Mouse (Mus musculus): Measurements from ENCODE around the gene Josd1. TPM values are rescaled to one million over a fixed set of nuclear protein-coding genes. Genes with fewer than 3 reads are reported as not detected.

The Josd1 gene
- polyA plus RNA-seq, 1 experiment from 2014 or later: 19.0 TPM

GRCm38 (mm10) chr15:79689662-79690425 lies 2.1 kb upstream of the Josd1 start:
- TF ChIP-seq CTCF (IDR thresholded peaks at IDR 0.05; ENCODE audit: low read depth): no peak
- Histone ChIP-seq H3K27ac (peak overlapping the region; percentile 60; the same call in 1 of the 2 replicates), H3K9ac (ENCODE audit: low read depth, low read length) (no peak overlapping the region)

GRCm38 (mm10) chr15:79688268-79688956 lies 693 bp upstream of the Josd1 start:
- Histone ChIP-seq H3K4me1 (replicated peaks; ENCODE audit: insufficient read depth, low read length) (peaks cover 42% of the 10 kb centered on the region), H3K9ac (ENCODE audit: low read depth, low read length) (peak overlapping the region; percentile 92; the same call in 1 of the 2 replicates), H3K4me3 (replicated peaks; ENCODE audit: low read depth, low read length) (peak overlapping the region; percentile 88), H3K27ac (peak overlapping the region; percentile 89), H3K36me3 (ENCODE audit: insufficient read depth, low read length) (no peaks in the 10 kb centered on the region), H3K9me3 (replicated peaks; ENCODE audit: low read length) (no peaks in the 10 kb centered on the region), H3K27me3 (ENCODE audit: insufficient read depth, low read length) (no peaks in the 10 kb centered on the region), H3K4me2 (ENCODE audit: low read length) (peak overlapping the region; percentile 78)
- ATAC-seq (replicated peaks; ENCODE audit: low FRiP score, low read depth): no peak
- DNase-seq (ENCODE audit: low spot score): no peak
- no peak for TF ChIP-seq CTCF (IDR thresholded peaks at IDR 0.05; ENCODE audit: low read depth)
- WGBS: 3% methylated on average over 8 of the region's 8 CpGs

More at GRCm38 (mm10) chr15:79689662-79690425, 2.1 kb upstream of the Josd1 start:
- no peaks in the 10 kb centered on the region for H3K36me3 ChIP-seq (ENCODE audit: insufficient read depth, low read length)
- H3K4me3 ChIP-seq (replicated peaks; ENCODE audit: low read depth, low read length): peak overlapping the region; percentile 90
- peak overlapping the region; percentile 72 for H3K4me2 ChIP-seq (ENCODE audit: low read length)
- WGBS: 9% methylated on average over 24 of the region's 24 CpGs
- DNase-seq (ENCODE audit: low spot score): no peak
- H3K4me1 ChIP-seq (replicated peaks; ENCODE audit: insufficient read depth, low read length): peaks cover 36% of the 10 kb centered on the region
- no peak for ATAC-seq (replicated peaks; ENCODE audit: low FRiP score, low read depth)
- H3K27me3 ChIP-seq (ENCODE audit: insufficient read depth, low read length): no peaks in the 10 kb centered on the region
- H3K9me3 ChIP-seq (replicated peaks; ENCODE audit: low read length): no peaks in the 10 kb centered on the region

DNA sequence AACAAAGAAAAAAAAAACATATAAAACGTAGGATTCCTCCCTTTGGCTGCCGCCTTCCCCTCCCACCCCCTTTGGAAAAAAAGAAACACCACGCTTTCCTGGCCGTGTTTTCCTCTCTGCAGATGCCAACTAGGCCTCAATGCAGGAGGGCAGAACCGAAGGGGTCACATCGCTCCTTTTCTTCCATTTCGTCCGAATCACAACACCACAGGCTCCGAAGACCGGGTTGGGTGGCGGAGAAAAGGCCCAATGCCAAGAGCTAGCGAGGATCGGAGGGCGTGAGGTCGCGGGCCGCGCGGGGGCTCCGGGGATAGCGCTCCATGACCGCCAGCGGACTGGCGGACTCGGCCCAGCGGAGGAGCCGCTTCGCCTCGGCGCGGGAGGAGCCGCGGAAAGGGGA lies 544 bp downstream of the Josd1 start:
- Histone ChIP-seq H3K27ac (peak overlapping the region; percentile 89), H3K27me3 (ENCODE audit: insufficient read depth, low read length) (no peaks in the 10 kb centered on the region), H3K36me3 (ENCODE audit: insufficient read depth, low read length) (no peaks in the 10 kb centered on the region), H3K4me2 (ENCODE audit: low read length) (peak overlapping the region; percentile 78), H3K9ac (ENCODE audit: low read depth, low read length) (peak overlapping the region; percentile 92), H3K9me3 (replicated peaks; ENCODE audit: low read length) (no peaks in the 10 kb centered on the region), H3K4me3 (replicated peaks; ENCODE audit: low read depth, low read length) (peak overlapping the region; percentile 88), H3K4me1 (replicated peaks; ENCODE audit: insufficient read depth, low read length) (peaks cover 48% of the 10 kb centered on the region)
- ATAC-seq (replicated peaks; ENCODE audit: low FRiP score, low read depth): no peak
- TF ChIP-seq CTCF (IDR thresholded peaks at IDR 0.05; ENCODE audit: low read depth): no peak
- DNase-seq (ENCODE audit: low spot score): peak; percentile 58
- under 1% methylated on average over 31 of the region's 33 CpGs for WGBS

DNA sequence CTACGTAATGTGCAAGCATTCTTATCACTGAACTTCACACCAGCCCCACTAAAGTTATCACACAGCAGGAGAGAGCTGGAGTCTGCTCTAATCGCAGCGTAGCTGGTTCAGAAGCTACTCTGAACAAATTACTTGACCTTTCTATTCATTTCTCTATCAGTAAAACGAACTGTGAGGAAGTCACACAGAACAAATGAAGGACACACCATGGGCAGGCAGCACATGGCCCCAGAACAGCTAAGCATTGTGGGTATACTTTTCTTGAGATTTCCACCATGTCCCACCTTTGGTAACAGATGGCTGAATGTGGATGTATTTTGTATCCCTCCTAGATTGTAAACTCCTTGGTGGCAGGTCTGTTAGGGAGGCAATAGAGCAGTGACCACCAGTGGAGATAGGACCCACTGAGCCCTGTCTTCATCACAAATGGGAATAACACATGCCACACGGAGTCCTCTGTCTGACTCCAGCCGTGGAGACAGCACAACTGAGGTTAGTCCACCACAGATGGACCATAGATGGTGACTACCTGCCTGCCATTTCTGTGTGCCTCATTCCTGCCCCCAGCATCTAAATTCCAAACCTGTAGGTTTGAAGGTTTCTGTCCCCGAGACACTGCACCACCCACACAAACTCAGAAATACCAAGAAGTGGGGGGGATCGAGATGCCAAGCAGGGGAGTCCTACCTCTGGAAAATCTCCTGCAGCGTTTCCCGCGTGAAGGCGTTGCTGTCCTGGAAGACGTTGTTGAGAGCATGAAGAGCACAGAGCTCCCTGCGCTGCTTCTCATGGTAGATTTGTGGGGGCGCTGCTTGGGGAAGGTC lies 1.5 kb downstream of the Josd1 start:
- Histone ChIP-seq H3K9me3 (replicated peaks; ENCODE audit: low read length) (no peaks in the 10 kb centered on the region), H3K4me2 (ENCODE audit: low read length) (peak overlapping the region; percentile 78), H3K4me1 (replicated peaks; ENCODE audit: insufficient read depth, low read length) (peaks cover 43% of the 10 kb centered on the region), H3K27me3 (ENCODE audit: insufficient read depth, low read length) (no peaks in the 10 kb centered on the region), H3K9ac (ENCODE audit: low read depth, low read length) (peak overlapping the region; percentile 92), H3K36me3 (ENCODE audit: insufficient read depth, low read length) (no peaks in the 10 kb centered on the region), H3K27ac (0 out of 2 replicates have a peak overlapping the region, but pooled peaks have one; percentile 70), H3K4me3 (replicated peaks; ENCODE audit: low read depth, low read length) (peak overlapping the region; percentile 88)
- DNase-seq (ENCODE audit: low spot score) (no peak), ATAC-seq (replicated peaks; ENCODE audit: low FRiP score, low read depth) (no peak)
- WGBS: 15% methylated on average over 15 of the region's 15 CpGs
- TF ChIP-seq CTCF (IDR thresholded peaks at IDR 0.05; ENCODE audit: low read depth): no peak

DNA sequence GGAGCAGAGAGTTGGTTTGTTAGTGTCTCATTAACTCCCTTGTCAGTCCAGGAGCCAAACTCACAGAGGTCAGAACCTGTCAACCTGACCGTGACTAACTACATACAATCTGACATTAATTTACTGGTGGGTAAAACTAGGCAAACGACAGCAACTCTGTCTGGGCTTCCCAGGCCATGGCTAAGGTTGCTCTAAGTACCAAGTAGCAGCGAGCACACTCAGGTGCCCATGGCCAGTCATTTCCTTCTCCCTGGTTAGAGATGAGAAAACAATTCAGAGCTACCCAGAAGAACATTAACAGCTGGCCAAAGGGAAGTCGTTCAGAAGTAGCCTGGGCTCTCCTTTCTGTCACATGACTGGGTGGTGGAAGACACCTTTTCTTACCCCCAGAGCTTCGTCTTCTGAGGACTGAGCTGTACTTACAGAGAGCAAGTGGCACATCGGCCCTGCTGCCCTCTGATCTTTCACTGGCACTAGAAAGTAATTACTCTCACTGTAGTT lies 2.5 kb downstream of the Josd1 start:
- peak overlapping the region; percentile 78 for H3K4me2 ChIP-seq (ENCODE audit: low read length)
- H3K4me3 ChIP-seq (replicated peaks; ENCODE audit: low read depth, low read length): peak overlapping the region; percentile 88
- H3K36me3 ChIP-seq (ENCODE audit: insufficient read depth, low read length): no peaks in the 10 kb centered on the region
- no peak for TF ChIP-seq CTCF (IDR thresholded peaks at IDR 0.05; ENCODE audit: low read depth)
- no peaks in the 10 kb centered on the region for H3K9me3 ChIP-seq (replicated peaks; ENCODE audit: low read length)
- peak overlapping the region; percentile 92; the same call in 1 of the 2 replicates for H3K9ac ChIP-seq (ENCODE audit: low read depth, low read length)
- 10% methylated on average over 6 of the region's 6 CpGs for WGBS
- DNase-seq (ENCODE audit: low spot score) (peak; percentile 61), ATAC-seq (replicated peaks; ENCODE audit: low FRiP score, low read depth) (peak; percentile 37; the same call in 1 of the 2 replicates)
- peak overlapping the region; percentile 70 for H3K27ac ChIP-seq
- H3K4me1 ChIP-seq (replicated peaks; ENCODE audit: insufficient read depth, low read length): peaks cover 43% of the 10 kb centered on the region
- H3K27me3 ChIP-seq (ENCODE audit: insufficient read depth, low read length): no peaks in the 10 kb centered on the region

All from kidney, postnatal 0 days (tissue).